In genomic region chr17:47610849-47611660, GRCm38 (mm10) we compare ENCODE assay signal across 7 mouse cellular contexts. TPM values are rescaled to one million over a fixed set of nuclear protein-coding genes. Genes with fewer than 3 reads are reported as not detected.
DNase-seq lines count a peak whose midpoint lies in the region; ATAC-seq lines count a peak whose summit lies in the region.

Gene Bysl, minus strand, starts transcription at chr17:47611492.
Gene Med20, plus strand, starts transcription at chr17:47611582.
Gene Gm20517, plus strand, starts transcription at chr17:47611589.

- peak within 1 kb of the TSS; percentile 90 for H3K4me3 ChIP-seq in embryonic facial prominence, embryonic 10.5 days
- H3K4me3 ChIP-seq in limb, embryonic 10.5 days = peak within 1 kb of the TSS; percentile 76
- peak within 1 kb of the TSS; percentile 54 for H3K4me3 ChIP-seq in midbrain, embryonic 13.5 days (replicated peaks)

- peaks cover 69% of the 10 kb centered on the region for H3K36me3 ChIP-seq in embryonic facial prominence, embryonic 10.5 days (replicated peaks)
- H3K36me3 ChIP-seq in limb, embryonic 10.5 days = peaks cover 71% of the 10 kb centered on the region
- peaks cover 47% of the 10 kb centered on the region for H3K36me3 ChIP-seq in midbrain, embryonic 13.5 days

- no peaks in the 10 kb centered on the region for H3K9me3 ChIP-seq in embryonic facial prominence, embryonic 10.5 days
- no peaks in the 10 kb centered on the region for H3K9me3 ChIP-seq in limb, embryonic 10.5 days (replicated peaks)
- no peaks in the 10 kb centered on the region for H3K9me3 ChIP-seq in midbrain, embryonic 13.5 days

- H3K4me1 ChIP-seq in embryonic facial prominence, embryonic 10.5 days = peaks cover 22% of the 10 kb centered on the region
- peaks cover 22% of the 10 kb centered on the region for H3K4me1 ChIP-seq in limb, embryonic 10.5 days
- H3K4me1 ChIP-seq in midbrain, embryonic 13.5 days (replicated peaks) = peaks cover 26% of the 10 kb centered on the region

- ATAC-seq in granulocyte monocyte progenitor cell, adult 5-6 weeks (replicated peaks; ENCODE audit: poor library complexity, severe bottlenecking) = peak; percentile 82
- ATAC-seq in midbrain, embryonic 13.5 days = peak; percentile 95

- peak within 1 kb of the TSS; percentile 71 for H3K9ac ChIP-seq in midbrain, embryonic 13.5 days (replicated peaks)

- peak within 1 kb of the TSS; percentile 68 for H3K4me2 ChIP-seq in midbrain, embryonic 13.5 days (replicated peaks)

- DNase-seq in adrenal gland, postnatal 10 days = peak; percentile 98
- DNase-seq in embryonic facial prominence, embryonic 10.5 days (ENCODE audit: low spot score) = peak; percentile 96
- peak; percentile 94 for DNase-seq in kidney, adult 11 months
- peak; percentile 99 for DNase-seq in limb, embryonic 10.5 days (ENCODE audit: low spot score)
- DNase-seq in spleen, adult 12 weeks (ENCODE audit: low spot score) = peak; percentile 96

- H3K27ac ChIP-seq in embryonic facial prominence, embryonic 10.5 days (replicated peaks) = peak within 1 kb of the TSS; percentile 84
- peak within 1 kb of the TSS; percentile 81 for H3K27ac ChIP-seq in limb, embryonic 10.5 days
- H3K27ac ChIP-seq in midbrain, embryonic 13.5 days = peak within 1 kb of the TSS; percentile 58

- no peaks in the 10 kb centered on the region for H3K27me3 ChIP-seq in embryonic facial prominence, embryonic 10.5 days (replicated peaks; ENCODE audit: low read depth, poor library complexity, severe bottlenecking)
- no peaks in the 10 kb centered on the region for H3K27me3 ChIP-seq in limb, embryonic 10.5 days (ENCODE audit: low read depth, poor library complexity, severe bottlenecking)
- no peaks in the 10 kb centered on the region for H3K27me3 ChIP-seq in midbrain, embryonic 13.5 days

- under 1% methylated on average over 59 of the region's 59 CpGs for WGBS in embryonic facial prominence, embryonic 10.5 days
- WGBS in limb, embryonic 10.5 days = under 1% methylated on average over 59 of the region's 59 CpGs
- under 1% methylated on average over 59 of the region's 59 CpGs for WGBS in midbrain, embryonic 13.5 days

RNA-seq across cellular contexts. Expression of gene Bysl, which starts in this region (rescaled TPM):
- total RNA-seq in adrenal gland, postnatal 10 days (2021) = 10 to 100 TPM; 14.1 to 16.6 TPM
- 43.8 and 44.7 TPM in 2 replicates for polyA plus RNA-seq in embryonic facial prominence, embryonic 10.5 days (2016; fragmentation: Nextera tagmentation; extraction: Ambion mirVana)
- total RNA-seq in granulocyte monocyte progenitor cell, adult 5-6 weeks (2014; fragmentation: Nextera tagmentation) = 16.2 and 17.8 TPM in 2 replicates
- total RNA-seq in granulocyte monocyte progenitor cell, adult 5-6 weeks (2017) = 12.6 and 16.0 TPM in 2 replicates
- polyA plus RNA-seq in limb, embryonic 10.5 days (2016; fragmentation: Nextera tagmentation; extraction: Ambion mirVana) = 41.3 and 48.3 TPM in 2 replicates
- polyA plus RNA-seq in midbrain, embryonic 13.5 days (2015; fragmentation: Nextera tagmentation; extraction: Ambion mirVana) = 31.9 and 32.4 TPM in 2 replicates

RNA-seq across cellular contexts. Expression of gene Med20, which starts in this region (rescaled TPM):
- 10 to 100 TPM; 38.1 to 39.8 TPM for total RNA-seq in adrenal gland, postnatal 10 days (2021)
- 46.7 and 48.9 TPM in 2 replicates for polyA plus RNA-seq in embryonic facial prominence, embryonic 10.5 days (2016; fragmentation: Nextera tagmentation; extraction: Ambion mirVana)
- total RNA-seq in granulocyte monocyte progenitor cell, adult 5-6 weeks (2014; fragmentation: Nextera tagmentation) = 26.3 and 36.3 TPM in 2 replicates
- total RNA-seq in granulocyte monocyte progenitor cell, adult 5-6 weeks (2017) = 25.0 and 29.5 TPM in 2 replicates
- polyA plus RNA-seq in limb, embryonic 10.5 days (2016; fragmentation: Nextera tagmentation; extraction: Ambion mirVana) = 51.6 and 53.4 TPM in 2 replicates
- polyA plus RNA-seq in midbrain, embryonic 13.5 days (2015; fragmentation: Nextera tagmentation; extraction: Ambion mirVana) = 43.8 and 44.3 TPM in 2 replicates

RNA-seq across cellular contexts. Expression of gene Gm20517, which starts in this region (rescaled TPM):
- total RNA-seq in adrenal gland, postnatal 10 days (2021) = 1 to 10 TPM; 2.8 to 5.5 TPM
- 1.6 and 2.4 TPM in 2 replicates for polyA plus RNA-seq in embryonic facial prominence, embryonic 10.5 days (2016; fragmentation: Nextera tagmentation; extraction: Ambion mirVana)
- total RNA-seq in granulocyte monocyte progenitor cell, adult 5-6 weeks (2014; fragmentation: Nextera tagmentation) = 0.41 and 2.2 TPM in 2 replicates
- total RNA-seq in granulocyte monocyte progenitor cell, adult 5-6 weeks (2017) = 2.5 and 3.1 TPM in 2 replicates
- polyA plus RNA-seq in limb, embryonic 10.5 days (2016; fragmentation: Nextera tagmentation; extraction: Ambion mirVana) = 0.81 and 2.1 TPM in 2 replicates
- polyA plus RNA-seq in midbrain, embryonic 13.5 days (2015; fragmentation: Nextera tagmentation; extraction: Ambion mirVana) = 2.4 and 3.7 TPM in 2 replicates

Comparison
In these comparisons a context has a peak if more than half of its experiments do, and no peak if none do; other contexts are left out.
1. Peak in every context shown above with its lines: DNase-seq, ATAC-seq, H3K4me3 ChIP-seq and H3K27ac ChIP-seq.